Mouse (Mus musculus): ENCODE results near the gene Otud3.
A peak's percentile ranks its signal among the peaks of the same experiment; 100 is the strongest.
"Not testable (repeated sequence)": the region's sequence is repeated elsewhere in the genome, so short reads cannot be mapped to it uniquely, and the experiment has no call there.

Otud3 gene

DNA sequence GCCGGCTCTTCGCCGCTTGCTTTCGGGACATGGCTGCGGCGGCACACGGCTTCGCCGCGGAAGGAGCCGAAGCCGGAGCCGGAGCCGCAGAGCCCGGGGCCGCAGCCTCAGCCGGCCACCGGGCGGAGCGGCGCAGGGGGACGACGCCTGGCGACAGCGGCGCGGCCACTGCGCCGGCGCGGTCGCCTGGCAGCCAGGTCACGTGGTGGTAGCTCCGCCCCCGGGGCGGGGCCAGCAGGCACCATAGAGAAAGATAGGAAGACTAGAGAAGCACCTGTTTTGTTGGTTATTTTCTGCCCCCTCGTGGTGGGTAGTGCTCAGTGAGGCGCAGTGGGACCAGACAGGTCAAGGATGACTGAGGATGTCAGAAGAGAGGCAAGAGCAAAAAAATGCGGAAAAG is at the start of gene Otud3:
TSS of gene Otud3 (minus strand) at position 149 of the 400 bp plus-strand sequence.
- DNase-seq (ENCODE audit: low read depth, low spot score) = peak; percentile 85

GRCm38 (mm10) chr4:138962719-138963118 is 49.0 kb upstream of the Otud3 start:
- no peak for DNase-seq (ENCODE audit: low read depth, low spot score)

GRCm38 (mm10) chr4:138959926-138960325 is 46.2 kb upstream of the Otud3 start:
- DNase-seq (ENCODE audit: low read depth, low spot score) = peak; percentile 41

- peak; percentile 48 for DNase-seq (ENCODE audit: low read depth, low spot score)
Observed at GRCm38 (mm10) chr4:138959120-138959519, 45.4 kb upstream of the Otud3 start.

DNA sequence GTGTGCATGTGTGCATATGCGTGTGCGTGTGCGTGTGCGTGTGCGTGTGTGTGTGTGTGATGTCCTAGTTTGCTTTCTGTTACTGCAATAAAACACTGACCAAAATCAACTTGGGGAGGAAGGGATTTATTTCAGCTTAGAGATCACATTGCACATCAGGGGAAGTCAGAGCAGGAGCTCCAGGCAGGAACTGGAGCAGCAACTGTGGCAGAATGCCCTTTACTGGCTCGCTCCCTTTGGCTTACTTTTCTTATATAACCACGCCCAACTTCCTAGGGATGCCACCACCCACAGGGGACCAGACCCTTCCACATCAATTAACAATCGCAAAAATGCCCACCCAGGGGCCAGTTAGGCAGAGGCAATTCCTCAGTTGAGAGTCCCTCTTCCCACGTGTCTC is 44.9 kb upstream of the Otud3 start:
- DNase-seq (ENCODE audit: low read depth, low spot score) = no peak

GRCm38 (mm10) chr4:138948257-138948656 is 34.5 kb upstream of the Otud3 start:
- no peak for DNase-seq (ENCODE audit: low read depth, low spot score)

DNA sequence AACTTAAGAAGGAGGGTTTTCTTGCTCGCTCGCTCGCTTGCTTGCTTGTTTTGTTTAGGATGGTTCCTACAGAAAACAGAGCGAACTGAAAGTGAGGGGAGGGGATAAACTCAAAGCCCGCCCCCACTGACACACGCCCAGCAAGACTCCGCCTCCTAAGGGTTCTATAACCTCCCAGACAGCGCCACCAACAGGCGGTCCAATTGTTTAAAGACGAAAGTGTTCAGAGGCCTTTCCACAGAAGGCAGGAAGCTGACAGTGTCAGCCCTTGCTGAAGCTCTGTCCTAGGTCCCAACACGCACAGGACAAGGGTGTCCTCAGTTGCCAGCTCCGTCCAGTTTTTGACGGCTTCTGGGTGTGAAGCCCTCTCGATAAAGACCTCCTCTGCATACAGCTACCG is 30.0 kb upstream of the Otud3 start:
- peak; percentile 32 for DNase-seq (ENCODE audit: low read depth, low spot score)

- DNase-seq (ENCODE audit: low read depth, low spot score) = no peak
Observed at GRCm38 (mm10) chr4:138941966-138942365, 28.2 kb upstream of the Otud3 start.

GRCm38 (mm10) chr4:138941401-138941800 is 27.7 kb upstream of the Otud3 start:
- no peak for DNase-seq (ENCODE audit: low read depth, low spot score)

DNA sequence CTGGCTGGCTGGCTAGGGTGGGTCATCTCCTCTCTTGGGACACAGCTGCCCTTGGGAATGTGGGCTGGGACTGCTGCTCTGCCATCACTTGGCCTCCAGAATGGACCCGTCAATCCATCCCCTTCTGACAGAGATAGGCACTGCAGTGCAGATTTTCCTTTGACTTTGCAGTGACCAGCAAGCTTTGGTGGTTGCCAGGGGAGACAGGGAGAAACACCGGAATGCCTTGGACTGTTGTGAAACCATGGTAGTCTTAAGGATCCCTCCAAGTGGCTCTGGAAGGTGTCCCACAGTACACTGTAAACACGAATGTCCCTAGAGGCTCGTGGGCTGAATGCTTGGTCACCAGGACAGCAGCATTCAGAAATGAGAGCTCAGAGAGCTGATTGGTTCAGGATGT is 25.7 kb upstream of the Otud3 start:
- DNase-seq (ENCODE audit: low read depth, low spot score) = no peak

- DNase-seq (ENCODE audit: low read depth, low spot score) = no peak
Observed at GRCm38 (mm10) chr4:138938495-138939269, 24.9 kb upstream of the Otud3 start.

DNA sequence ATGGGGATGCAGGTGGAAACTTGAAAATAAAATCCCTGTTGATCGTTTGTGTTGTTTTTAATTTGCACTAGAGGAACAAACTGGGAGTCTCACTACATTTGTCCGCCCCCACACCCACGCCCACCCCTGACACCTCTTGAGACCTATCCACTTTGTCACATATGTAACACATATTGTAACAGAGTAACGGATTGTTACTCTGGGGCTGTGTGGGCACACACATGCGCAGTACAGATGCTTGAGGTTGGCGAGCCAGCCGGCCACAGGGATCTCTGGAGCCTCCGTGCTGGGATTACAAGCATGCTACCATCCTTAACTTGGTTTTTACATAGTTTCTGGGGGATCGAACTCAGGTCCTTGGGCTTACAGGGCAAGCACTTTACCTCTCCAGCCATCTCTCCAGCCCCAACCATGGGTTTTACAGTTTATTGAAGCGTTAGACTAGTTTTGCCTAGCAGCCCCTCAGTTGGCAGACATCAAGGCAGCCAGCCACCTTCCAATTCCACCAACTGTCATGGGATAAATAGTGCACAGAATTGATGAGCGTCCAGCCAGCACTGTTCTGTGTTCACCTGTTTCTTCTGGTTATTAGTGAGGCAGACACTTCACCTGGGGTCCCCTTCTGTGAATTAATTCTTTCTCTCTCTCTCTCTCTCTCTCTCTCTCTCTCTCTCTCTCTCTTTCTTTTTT is 20.9 kb upstream of the Otud3 start:
- no peak for DNase-seq (ENCODE audit: low read depth, low spot score)

GRCm38 (mm10) chr4:138933862-138934261 is 20.1 kb upstream of the Otud3 start:
- no peak for DNase-seq (ENCODE audit: low read depth, low spot score)

GRCm38 (mm10) chr4:138925561-138925960 is 11.8 kb upstream of the Otud3 start:
- DNase-seq (ENCODE audit: low read depth, low spot score) = no peak

- DNase-seq (ENCODE audit: low read depth, low spot score) = peak; percentile 78
Observed at GRCm38 (mm10) chr4:138922131-138922459, 8.3 kb upstream of the Otud3 start.

- no peak for DNase-seq (ENCODE audit: low read depth, low spot score)
Observed at GRCm38 (mm10) chr4:138921254-138922130, 7.7 kb upstream of the Otud3 start.

- DNase-seq (ENCODE audit: low read depth, low spot score) = no peak
Observed at GRCm38 (mm10) chr4:138917282-138917681, 3.5 kb upstream of the Otud3 start.

GRCm38 (mm10) chr4:138913141-138913787 is 481 bp downstream of the Otud3 start:
- DNase-seq (ENCODE audit: low read depth, low spot score) = no peak

DNA sequence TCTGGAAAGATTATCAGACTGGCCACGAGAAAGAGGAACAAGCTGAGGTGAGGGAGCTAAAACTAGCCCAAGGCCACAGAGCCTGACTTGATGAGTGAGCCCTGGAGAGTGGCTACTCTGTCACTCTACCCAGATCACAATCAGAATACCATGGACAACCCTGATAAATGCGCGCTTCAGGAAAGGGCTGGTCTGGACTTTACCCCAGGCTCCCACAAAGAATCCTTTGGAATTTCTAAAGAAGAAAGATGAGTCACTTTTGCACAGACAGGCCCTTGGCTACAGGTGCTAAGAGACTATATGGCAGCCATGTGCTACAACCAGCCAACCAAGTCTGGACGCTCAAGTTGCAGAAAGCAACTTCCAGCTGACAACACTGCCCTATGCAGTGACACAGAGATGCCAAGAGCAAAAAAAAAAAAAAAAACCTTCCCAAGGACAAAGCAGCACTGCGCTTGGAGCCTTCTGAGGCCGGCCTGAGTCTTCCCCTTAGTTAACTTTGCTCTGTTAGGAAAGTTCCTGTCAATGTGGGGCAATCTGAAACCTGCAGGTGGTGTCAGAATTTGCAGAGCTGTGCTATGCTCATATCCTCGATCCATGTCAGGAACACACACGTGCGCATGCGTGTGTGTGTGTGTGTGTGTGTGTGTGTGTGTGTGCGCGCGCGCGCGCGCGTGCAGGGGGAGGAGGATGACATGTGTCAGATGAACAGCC is 8.0 kb downstream of the Otud3 start:
- no peak for DNase-seq (ENCODE audit: low read depth, low spot score)

GRCm38 (mm10) chr4:138899361-138899760 is 14.4 kb downstream of the Otud3 start:
- DNase-seq (ENCODE audit: low read depth, low spot score) = peak; percentile 49

- not testable (repeated sequence) for DNase-seq (ENCODE audit: low read depth, low spot score)
Observed at GRCm38 (mm10) chr4:138893789-138894188, 20.0 kb downstream of the Otud3 start.

Data from telencephalon, adult 2 months (tissue).